Mouse (Mus musculus) erythroblast, embryonic 14.5 days (primary cell): ENCODE measurements around the gene Sncg.

Experiments
- GATA1 ChIP-seq: IDR thresholded peaks from 2 replicates; pipeline ENCODE4 v1.6.1; 2012; ENCODE audit warnings: low read length, inconsistent platforms, mixed read lengths
- TAL1 ChIP-seq: IDR thresholded peaks from 3 replicates; pipeline ENCODE4 v1.6.1; 2012; ENCODE audit warnings: low read length, inconsistent platforms, mixed read lengths

GRCm38 (mm10) chr14:34326606-34327005 is 48.0 kb downstream of the Sncg start:
- no peak for TF ChIP-seq GATA1
- no peak for TF ChIP-seq TAL1
